Mouse (Mus musculus) intestine, postnatal 0 days (tissue): Measurements from ENCODE around the gene Dnah17. TPM values are rescaled to one million over a fixed set of nuclear protein-coding genes. Genes with fewer than 3 reads are reported as not detected.

Experiments used
- ATAC-seq: fragments of 200-750 bp; cut with Nextera tagmentation; 2 replicates; pipeline ENCODE4 v1.8.0; 2017; ENCODE audit warnings: mild to moderate bottlenecking, moderate TSS enrichment, moderate library complexity
- H3K27ac ChIP-seq: fragments of 300-500 bp; sonication (generic); 2 replicates; pipeline ENCODE4 v1.5.1; 2014; ENCODE audit warnings: mild to moderate bottlenecking, low read depth, low read length, moderate library complexity
- H3K27me3 ChIP-seq: fragments of 300-500 bp; sonication (generic); replicated peaks from 2 replicates; pipeline ENCODE4 v1.6.1; 2014; ENCODE audit warnings: low read length, mixed read lengths; ENCODE audit not compliant: control insufficient read depth, insufficient read depth
- H3K36me3 ChIP-seq: fragments of 300-500 bp; sonication (generic); 2 replicates; pipeline ENCODE4 v1.6.1; 2014; ENCODE audit warnings: mild to moderate bottlenecking, moderate library complexity; ENCODE audit not compliant: control insufficient read depth, insufficient read depth
- H3K4me1 ChIP-seq: fragments of 300-500 bp; sonication (generic); replicated peaks from 2 replicates; pipeline ENCODE4 v1.6.1; 2014; ENCODE audit warnings: antibody characterized with exemption, low read length, mixed read lengths; ENCODE audit not compliant: control insufficient read depth, insufficient read depth
- H3K4me2 ChIP-seq: fragments of 300-500 bp; sonication (generic); replicated peaks from 2 replicates; pipeline ENCODE4 v1.6.1; 2014; ENCODE audit warnings: low read depth, mild to moderate bottlenecking, moderate library complexity
- H3K4me3 ChIP-seq: fragments of 300-500 bp; sonication (generic); 2 replicates; pipeline ENCODE4 v1.5.1; 2014; ENCODE audit warnings: low read depth, low read length
- H3K9ac ChIP-seq: fragments of 300-500 bp; sonication (generic); 2 replicates; pipeline ENCODE4 v1.6.1; 2014; ENCODE audit warnings: mild to moderate bottlenecking, low read depth, low read length
- H3K9me3 ChIP-seq: fragments of 300-500 bp; sonication (generic); 2 replicates; pipeline ENCODE4 v1.6.1; 2016; ENCODE audit warnings: mixed run types; ENCODE audit not compliant: control insufficient read depth
- CTCF ChIP-seq: sonication (generic); IDR thresholded peaks from 2 replicates; pipeline ENCODE4 v1.5.1; 2016; ENCODE audit warnings: low read depth, mild to moderate bottlenecking, control low read depth, antibody characterized with exemption, moderate library complexity
- WGBS: fragments of 180-500 bp; shearing (Covaris S2); extraction: QIAGEN DNeasy Blood & Tissue Kit; methylation state at CpG from one replicate; pipeline ENCODE4 v1.1.7; 2014; 5-methylcytosine and 5-hydroxymethylcytosine counted together
- polyA plus RNA-seq: library from polyadenylated mRNA; unstranded; fragments of >200 nt; fragmentation: Nextera tagmentation; extraction: Ambion mirVana; gene quantifications from 2 replicates; pipeline ENCODE4 v1.2.1, GENCODE M21; 2015

Gene Dnah17
- polyA plus RNA-seq, 1 experiment from 2014 or later: 0.03 TPM

DNA sequence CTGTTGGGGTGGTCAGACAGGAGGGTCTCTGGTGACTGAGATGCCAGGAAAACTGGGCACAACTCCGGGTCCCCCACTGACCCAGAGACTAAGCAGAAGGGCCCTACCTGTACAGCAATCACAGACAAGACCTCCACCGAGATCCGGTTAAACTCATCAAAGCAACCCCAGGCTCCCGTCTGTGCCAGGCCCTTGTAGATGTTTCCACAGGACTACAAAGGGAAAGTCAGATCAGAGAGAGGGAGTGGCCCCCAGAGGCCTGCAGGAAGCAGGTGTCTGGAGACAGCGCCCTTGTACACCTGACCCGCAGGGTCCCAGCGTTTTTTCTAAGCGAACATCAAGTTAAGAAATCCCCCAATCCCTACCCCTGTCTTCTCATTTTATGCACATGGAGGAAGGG, 44.5 kb downstream of the Dnah17 start:
- no peak for TF ChIP-seq CTCF
- H3K4me2 ChIP-seq: no peak overlapping the region
- 46% methylated on average over 8 of the region's 8 CpGs for WGBS
- no peak for ATAC-seq
- H3K27me3 ChIP-seq: no peaks in the 10 kb centered on the region
- no peak overlapping the region for H3K4me3 ChIP-seq
- no peaks in the 10 kb centered on the region for H3K36me3 ChIP-seq
- H3K9me3 ChIP-seq: no peaks in the 10 kb centered on the region
- no peak overlapping the region for H3K9ac ChIP-seq
- no peaks in the 10 kb centered on the region for H3K4me1 ChIP-seq
- H3K27ac ChIP-seq: no peak overlapping the region

DNA sequence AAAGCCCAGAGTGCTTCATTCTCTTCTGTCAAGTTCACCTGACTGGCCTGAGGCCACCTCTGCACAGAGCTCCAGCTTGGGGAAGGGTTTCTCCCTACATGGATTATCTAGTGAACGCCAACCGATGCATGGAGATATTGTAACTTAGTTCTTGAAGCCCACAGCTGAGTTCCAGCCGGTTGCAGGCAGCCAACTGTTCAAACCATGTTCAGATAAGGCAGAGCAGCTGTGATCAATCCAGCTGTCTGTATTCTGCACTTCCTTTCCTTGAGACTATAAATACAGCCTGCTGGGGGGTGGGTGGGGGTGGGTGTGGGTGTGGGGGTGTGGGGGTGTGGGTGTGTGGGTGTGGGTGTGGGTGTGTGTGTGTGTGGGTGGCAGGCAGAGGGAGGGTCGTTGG, 45.3 kb downstream of the Dnah17 start:
- no peak for ATAC-seq
- H3K27ac ChIP-seq: no peak overlapping the region
- 44% methylated on average over 4 of the region's 4 CpGs for WGBS

DNA sequence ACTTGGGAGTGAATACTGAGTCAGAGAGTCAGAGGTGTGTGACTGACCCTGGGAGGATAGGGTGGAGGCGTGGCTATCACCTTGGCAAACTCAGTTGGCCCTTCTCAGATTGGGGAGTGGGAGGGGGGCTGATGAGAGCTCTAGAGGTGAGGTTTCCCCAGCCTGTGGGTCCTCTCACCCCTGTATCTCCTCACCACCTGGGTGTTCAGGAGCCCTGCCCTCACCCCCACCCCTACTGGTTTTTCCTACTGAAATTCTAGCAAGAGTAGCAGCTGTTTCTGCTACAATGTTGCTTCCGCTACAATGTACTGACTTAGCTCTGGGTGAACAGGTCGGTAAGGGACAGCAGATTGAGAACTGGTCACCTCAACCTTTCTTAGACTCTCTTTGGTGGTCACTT, 46.2 kb downstream of the Dnah17 start:
- ATAC-seq: no peak
- Histone ChIP-seq H3K4me3 (no peak overlapping the region), H3K27ac (no peak overlapping the region), H3K4me2 (no peak overlapping the region), H3K9ac (no peak overlapping the region), H3K27me3 (no peaks in the 10 kb centered on the region), H3K36me3 (no peaks in the 10 kb centered on the region), H3K9me3 (no peaks in the 10 kb centered on the region), H3K4me1 (no peaks in the 10 kb centered on the region)
- TF ChIP-seq CTCF: no peak
- WGBS: 83% methylated on average over 3 of the region's 3 CpGs

More for the DNA sequence above, 45.3 kb downstream of the Dnah17 start:
- Histone ChIP-seq H3K9ac (0 out of 2 replicates have a peak overlapping the region, but pooled peaks have one; percentile 7), H3K36me3 (no peaks in the 10 kb centered on the region), H3K4me1 (no peaks in the 10 kb centered on the region), H3K4me3 (no peak overlapping the region), H3K9me3 (no peaks in the 10 kb centered on the region), H3K4me2 (no peak overlapping the region), H3K27me3 (no peaks in the 10 kb centered on the region)
- no peak for TF ChIP-seq CTCF

DNA sequence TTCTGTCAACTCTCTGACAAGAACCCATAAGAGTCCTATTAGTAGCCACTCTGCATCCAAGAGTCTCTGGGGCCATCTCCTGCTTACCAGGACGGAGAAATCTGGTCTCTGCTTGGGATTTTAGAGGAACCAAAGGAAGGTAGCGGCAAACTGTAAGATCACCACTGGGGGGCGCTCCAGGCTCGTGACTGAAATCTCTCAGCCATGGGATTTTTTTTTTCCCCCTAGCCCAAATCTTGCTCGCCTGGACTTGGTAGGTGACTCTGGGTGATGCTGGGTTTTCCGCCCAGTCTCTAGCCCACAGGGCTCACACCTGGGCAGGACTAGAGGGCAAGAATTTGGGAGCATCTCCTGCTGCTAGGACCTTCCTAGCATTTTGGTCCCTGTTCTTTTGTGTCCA, 46.6 kb downstream of the Dnah17 start:
- 14% methylated on average over 6 of the region's 6 CpGs for WGBS
- no peaks in the 10 kb centered on the region for H3K27me3 ChIP-seq
- H3K4me1 ChIP-seq: no peaks in the 10 kb centered on the region
- no peak overlapping the region for H3K9ac ChIP-seq
- peak; percentile 90 for TF ChIP-seq CTCF
- no peak overlapping the region for H3K4me3 ChIP-seq
- ATAC-seq: no peak
- H3K9me3 ChIP-seq: no peaks in the 10 kb centered on the region
- no peak overlapping the region for H3K4me2 ChIP-seq
- no peak overlapping the region for H3K27ac ChIP-seq
- no peaks in the 10 kb centered on the region for H3K36me3 ChIP-seq

DNA sequence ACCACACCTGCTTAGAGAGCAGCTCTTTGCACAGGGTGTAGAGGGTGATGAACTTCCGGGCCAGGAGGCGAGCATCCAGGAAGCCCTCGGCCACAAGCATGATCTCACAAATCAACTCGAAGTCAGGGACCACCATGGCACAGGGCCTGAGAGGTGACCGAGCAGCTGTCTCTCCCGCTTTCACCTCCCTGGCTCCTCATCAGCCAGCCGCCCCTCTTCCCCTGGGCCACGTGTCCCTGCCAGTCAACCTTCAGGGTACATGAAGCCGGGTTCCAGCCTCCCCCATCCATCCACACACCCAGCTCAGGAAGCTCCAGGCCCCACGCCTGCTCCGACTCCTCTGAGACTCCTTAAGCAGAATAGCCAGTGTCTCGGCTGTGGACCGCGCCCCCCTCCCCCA, 48.1 kb downstream of the Dnah17 start:
- no peak overlapping the region for H3K4me2 ChIP-seq
- WGBS: 77% methylated on average over 14 of the region's 14 CpGs
- TF ChIP-seq CTCF: no peak
- ATAC-seq: no peak
- H3K9me3 ChIP-seq: no peaks in the 10 kb centered on the region
- H3K9ac ChIP-seq: no peak overlapping the region
- H3K27ac ChIP-seq: no peak overlapping the region
- H3K27me3 ChIP-seq: no peaks in the 10 kb centered on the region
- no peaks in the 10 kb centered on the region for H3K36me3 ChIP-seq
- H3K4me3 ChIP-seq: no peak overlapping the region
- no peaks in the 10 kb centered on the region for H3K4me1 ChIP-seq

DNA sequence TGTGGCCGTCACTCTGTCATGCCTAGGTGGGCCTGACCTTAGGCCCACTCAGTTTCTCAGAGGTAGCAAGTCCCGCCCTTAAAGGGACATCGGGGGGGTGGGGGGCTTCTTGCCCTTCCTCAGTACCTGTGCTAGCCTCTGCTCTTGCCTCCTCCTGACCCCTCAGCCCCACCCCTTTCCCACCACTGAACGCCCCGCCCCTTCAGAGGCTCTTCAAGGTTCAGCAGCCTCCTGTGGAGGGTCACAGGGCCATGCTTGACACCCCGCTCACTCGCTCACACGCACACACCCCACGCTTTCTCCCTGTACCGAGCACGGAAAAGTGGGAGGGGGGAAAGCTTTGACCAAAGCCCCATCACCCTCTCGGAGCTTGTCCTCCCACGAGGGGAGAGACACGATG, 50.7 kb downstream of the Dnah17 start:
- Histone ChIP-seq H3K4me3 (no peak overlapping the region), H3K9me3 (no peaks in the 10 kb centered on the region), H3K27ac (no peak overlapping the region), H3K9ac (no peak overlapping the region), H3K4me1 (no peaks in the 10 kb centered on the region), H3K36me3 (no peaks in the 10 kb centered on the region), H3K4me2 (no peak overlapping the region), H3K27me3 (no peaks in the 10 kb centered on the region)
- 75% methylated on average over 14 of the region's 14 CpGs for WGBS
- ATAC-seq: no peak
- no peak for TF ChIP-seq CTCF

DNA sequence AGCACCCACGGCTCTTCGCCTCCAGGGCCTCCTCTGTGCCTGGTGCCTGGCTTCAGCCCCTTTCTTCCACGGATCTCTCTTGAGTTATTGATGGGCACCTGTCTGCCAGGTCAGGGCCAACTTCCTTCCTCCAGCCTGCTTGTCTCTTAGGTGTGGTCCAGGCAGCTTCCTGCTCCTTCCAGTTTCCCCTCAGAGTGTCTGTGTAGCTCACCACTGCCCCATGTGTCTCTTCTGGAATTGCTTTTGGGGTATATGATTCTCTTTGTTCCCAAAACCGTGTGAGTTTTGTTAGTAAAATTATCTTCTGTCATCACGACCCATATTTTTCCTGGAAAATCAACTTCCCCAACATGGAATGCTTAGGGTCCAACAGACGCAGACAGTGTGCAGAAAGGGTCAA, 53.5 kb downstream of the Dnah17 start:
- no peaks in the 10 kb centered on the region for H3K36me3 ChIP-seq
- H3K9me3 ChIP-seq: no peaks in the 10 kb centered on the region
- H3K4me3 ChIP-seq: no peak overlapping the region
- no peak overlapping the region for H3K27ac ChIP-seq
- H3K4me1 ChIP-seq: no peaks in the 10 kb centered on the region
- 69% methylated on average over 6 of the region's 6 CpGs for WGBS
- no peak overlapping the region for H3K9ac ChIP-seq
- H3K4me2 ChIP-seq: no peak overlapping the region
- H3K27me3 ChIP-seq: no peaks in the 10 kb centered on the region
- TF ChIP-seq CTCF: peak; percentile 42
- ATAC-seq: no peak
